Mouse (Mus musculus): Measurements from ENCODE around the gene Fam171a2.

GRCm38 (mm10) chr11:102394421-102395124, 52.9 kb downstream of the Fam171a2 start:
- no peak for TF ChIP-seq EP300 (IDR thresholded peaks at IDR 0.05; ENCODE audit: low read depth)
- no peak for TF ChIP-seq CTCF (IDR thresholded peaks at IDR 0.05; ENCODE audit: low read depth)

Measured in liver, embryonic 14.5 days (tissue).